Mouse (Mus musculus) limb, embryonic 10.5 days (tissue): ENCODE measurements at regions not wholly inside any gene's neighbourhood (a gene's known extent, or its start where the extent isn't known, plus 50 kb on each side); places are given as distances from the start of the nearest gene placed in this dataset.
A peak's percentile ranks its signal among the peaks of the same experiment; 100 is the strongest.

Source experiments
- DNase-seq: peaks from one replicate; pipeline ENCODE4 v3.0.0-alpha.2; 2017; ENCODE audit warnings: low spot score
- H3K27ac ChIP-seq: fragments of 300-500 bp; sonication (generic); 2 replicates; pipeline ENCODE4 v1.5.1; 2016; ENCODE audit warnings: mild to moderate bottlenecking
- H3K27me3 ChIP-seq: fragments of 300-500 bp; sonication (generic); 2 replicates; pipeline ENCODE4 v1.6.1; 2016; ENCODE audit warnings: low read depth, mild to moderate bottlenecking; ENCODE audit not compliant: poor library complexity, severe bottlenecking
- H3K36me3 ChIP-seq: fragments of 300-500 bp; sonication (generic); 2 replicates; pipeline ENCODE4 v1.6.1; 2016; ENCODE audit warnings: mild to moderate bottlenecking, moderate library complexity
- H3K4me1 ChIP-seq: fragments of 300-500 bp; sonication (generic); 2 replicates; pipeline ENCODE4 v1.6.1; 2016
- H3K4me3 ChIP-seq: fragments of 300-500 bp; sonication (generic); 2 replicates; pipeline ENCODE4 v1.5.1; 2016; ENCODE audit warnings: mild to moderate bottlenecking, moderate library complexity
- H3K9me3 ChIP-seq: fragments of 300-500 bp; sonication (generic); replicated peaks from 2 replicates; pipeline ENCODE4 v1.6.1; 2016; ENCODE audit warnings: mild to moderate bottlenecking
- WGBS: fragments of 180-500 bp; shearing (Covaris S2); methylation state at CpG from one replicate; pipeline ENCODE4 v1.1.7; 2016; 5-methylcytosine and 5-hydroxymethylcytosine counted together

- DNase-seq, result peak; percentile 49
- Histone ChIP-seq H3K27ac (peak overlapping the region; percentile 69; the same call in 1 of the 2 replicates), H3K9me3 (no peaks in the 10 kb centered on the region)
Observed at GRCm38 (mm10) chr13:60308062-60308801, 131.1 kb upstream of the Gas1 start.

GRCm38 (mm10) chr13:60309482-60309881 is 132.3 kb upstream of the Gas1 start:
- H3K4me3 ChIP-seq, result no peak overlapping the region
- no peaks in the 10 kb centered on the region for H3K36me3 ChIP-seq
- 96% methylated on average over 12 of the region's 12 CpGs for WGBS
- no peaks in the 10 kb centered on the region for H3K9me3 ChIP-seq
- no peaks in the 10 kb centered on the region for H3K27me3 ChIP-seq
- no peak overlapping the region for H3K27ac ChIP-seq
- peaks cover 20% of the 10 kb centered on the region for H3K4me1 ChIP-seq
- DNase-seq, result no peak

More at GRCm38 (mm10) chr13:60308062-60308801, 131.1 kb upstream of the Gas1 start:
- Histone ChIP-seq H3K4me3 (peak overlapping the region; percentile 9; the same call in 1 of the 2 replicates), H3K4me1 (peaks cover 20% of the 10 kb centered on the region), H3K36me3 (no peaks in the 10 kb centered on the region), H3K27me3 (no peaks in the 10 kb centered on the region)
- 33% methylated on average over 13 of the region's 13 CpGs for WGBS

- WGBS, result 90% methylated on average over 4 of the region's 4 CpGs
- H3K27ac ChIP-seq, result no peak overlapping the region
- no peaks in the 10 kb centered on the region for H3K27me3 ChIP-seq
- no peak for DNase-seq
- H3K4me1 ChIP-seq, result peaks cover 20% of the 10 kb centered on the region
- H3K9me3 ChIP-seq, result no peaks in the 10 kb centered on the region
- H3K4me3 ChIP-seq, result no peak overlapping the region
- no peaks in the 10 kb centered on the region for H3K36me3 ChIP-seq
Observed at GRCm38 (mm10) chr13:60309926-60310325, 132.8 kb upstream of the Gas1 start.

- no peaks in the 10 kb centered on the region for H3K27me3 ChIP-seq
- WGBS, result 84% methylated on average over 7 of the region's 7 CpGs
- H3K9me3 ChIP-seq, result no peaks in the 10 kb centered on the region
- H3K27ac ChIP-seq, result no peak overlapping the region
- DNase-seq, result no peak
- no peaks in the 10 kb centered on the region for H3K36me3 ChIP-seq
- peaks cover 16% of the 10 kb centered on the region for H3K4me1 ChIP-seq
- H3K4me3 ChIP-seq, result no peak overlapping the region
Observed at GRCm38 (mm10) chr13:60312397-60313085, 135.4 kb upstream of the Gas1 start.

GRCm38 (mm10) chr13:60318436-60319020 is 141.4 kb upstream of the Gas1 start:
- Histone ChIP-seq H3K36me3 (no peaks in the 10 kb centered on the region), H3K4me3 (no peak overlapping the region), H3K9me3 (no peaks in the 10 kb centered on the region), H3K27ac (no peak overlapping the region), H3K4me1 (no peaks in the 10 kb centered on the region), H3K27me3 (no peaks in the 10 kb centered on the region)
- 82% methylated on average over 8 of the region's 8 CpGs for WGBS
- DNase-seq, result no peak

GRCm38 (mm10) chr13:60319268-60319667 is 142.1 kb upstream of the Gas1 start:
- Histone ChIP-seq H3K27ac (no peak overlapping the region), H3K4me3 (no peak overlapping the region), H3K27me3 (no peaks in the 10 kb centered on the region), H3K36me3 (no peaks in the 10 kb centered on the region), H3K9me3 (no peaks in the 10 kb centered on the region), H3K4me1 (no peaks in the 10 kb centered on the region)
- DNase-seq, result no peak
- WGBS, result 88% methylated on average over 4 of the region's 4 CpGs

GRCm38 (mm10) chr13:60319861-60320602 is 142.9 kb upstream of the Gas1 start:
- Histone ChIP-seq H3K36me3 (no peaks in the 10 kb centered on the region), H3K4me3 (no peak overlapping the region), H3K4me1 (no peaks in the 10 kb centered on the region), H3K27ac (no peak overlapping the region), H3K9me3 (no peaks in the 10 kb centered on the region), H3K27me3 (no peaks in the 10 kb centered on the region)
- no peak for DNase-seq
- 81% methylated on average over 5 of the region's 5 CpGs for WGBS

- Histone ChIP-seq H3K4me3 (no peak overlapping the region), H3K36me3 (no peaks in the 10 kb centered on the region), H3K9me3 (no peaks in the 10 kb centered on the region), H3K27ac (no peak overlapping the region), H3K27me3 (no peaks in the 10 kb centered on the region), H3K4me1 (no peaks in the 10 kb centered on the region)
- DNase-seq, result no peak
- 72% methylated on average over 3 of the region's 3 CpGs for WGBS
Observed at GRCm38 (mm10) chr13:60322579-60322978, 145.4 kb upstream of the Gas1 start.

GRCm38 (mm10) chr13:60330475-60331258 is 153.5 kb upstream of the Gas1 start:
- Histone ChIP-seq H3K4me3 (no peak overlapping the region), H3K4me1 (peaks cover 23% of the 10 kb centered on the region), H3K27me3 (no peaks in the 10 kb centered on the region), H3K27ac (peak overlapping the region; percentile 66), H3K36me3 (no peaks in the 10 kb centered on the region), H3K9me3 (no peaks in the 10 kb centered on the region)
- no peak for DNase-seq
- WGBS, result 49% methylated on average over 9 of the region's 9 CpGs

- Histone ChIP-seq H3K36me3 (no peaks in the 10 kb centered on the region), H3K27ac (peak overlapping the region; percentile 10; the same call in 1 of the 2 replicates), H3K9me3 (0 out of 2 replicates have a peak, but pooled peaks cover 2% of the 10 kb centered on the region), H3K27me3 (no peaks in the 10 kb centered on the region), H3K4me1 (peaks cover 33% of the 10 kb centered on the region), H3K4me3 (no peak overlapping the region)
- no peak for DNase-seq
- 32% methylated on average over 1 of the region's 1 CpGs for WGBS
Observed at GRCm38 (mm10) chr13:60336196-60336595, 159.0 kb upstream of the Gas1 start.

GRCm38 (mm10) chr13:60337383-60337782 is 160.2 kb upstream of the Gas1 start:
- WGBS, result 59% methylated on average over 2 of the region's 2 CpGs
- DNase-seq, result no peak
- Histone ChIP-seq H3K36me3 (no peaks in the 10 kb centered on the region), H3K27ac (peak overlapping the region; percentile 72), H3K9me3 (0 out of 2 replicates have a peak, but pooled peaks cover 2% of the 10 kb centered on the region), H3K27me3 (no peaks in the 10 kb centered on the region), H3K4me3 (no peak overlapping the region), H3K4me1 (peaks cover 31% of the 10 kb centered on the region)

GRCm38 (mm10) chr13:60338107-60338506 is 160.9 kb upstream of the Gas1 start:
- H3K36me3 ChIP-seq, result no peaks in the 10 kb centered on the region
- 0 out of 2 replicates have a peak, but pooled peaks cover 2% of the 10 kb centered on the region for H3K9me3 ChIP-seq
- peaks cover 26% of the 10 kb centered on the region for H3K4me1 ChIP-seq
- no peak for DNase-seq
- H3K27ac ChIP-seq, result peak overlapping the region; percentile 72
- no peaks in the 10 kb centered on the region for H3K27me3 ChIP-seq
- no peak overlapping the region for H3K4me3 ChIP-seq
- WGBS, result 89% methylated on average over 8 of the region's 8 CpGs
